Mouse (Mus musculus) megakaryocyte, embryonic 14.5 days (primary cell): ENCODE measurements around the gene Lrrc8c. TPM values are rescaled to one million over a fixed set of nuclear protein-coding genes. Genes with fewer than 3 reads are reported as not detected.

Experiments
- H3K27me3 ChIP-seq: replicated peaks from 2 replicates; pipeline ENCODE3; 2012; ENCODE audit warnings: inconsistent platforms
- H3K36me3 ChIP-seq: replicated peaks from 2 replicates; pipeline ENCODE3; 2012; ENCODE audit warnings: low read length, inconsistent platforms, mixed read lengths
- H3K4me1 ChIP-seq: 2 replicates; pipeline ENCODE4 v1.6.1; 2012; ENCODE audit warnings: inconsistent platforms
- H3K4me3 ChIP-seq: replicated peaks from 2 replicates; pipeline ENCODE3; 2012; ENCODE audit warnings: moderate library complexity, mild to moderate bottlenecking, inconsistent platforms
- H3K9me3 ChIP-seq: 2 replicates; pipeline ENCODE4 v1.6.1; 2012; ENCODE audit warnings: inconsistent platforms
- FLI1 ChIP-seq: IDR thresholded peaks from 2 replicates; pipeline ENCODE4 v1.6.1; 2012; ENCODE audit warnings: low read length, inconsistent platforms, mixed read lengths
- GATA1 ChIP-seq: IDR thresholded peaks from 3 replicates; pipeline ENCODE4 v1.6.1; 2012; ENCODE audit warnings: mixed read lengths, low read length, inconsistent platforms, borderline replicate concordance
- polyA plus RNA-seq: library from polyadenylated mRNA; stranded (reverse); fragments of >175 nt; gene quantifications from 2 replicates; pipeline ENCODE4 v1.2.3, GENCODE M21; 2012; ENCODE audit warnings: low replicate concordance; ENCODE audit not compliant: insufficient read depth

Lrrc8c gene
- polyA plus RNA-seq, 1 experiment = 30.7 TPM

- Histone ChIP-seq H3K4me1 (peaks cover 48% of the 10 kb centered on the region), H3K4me3 (no peak overlapping the region), H3K9me3 (no peaks in the 10 kb centered on the region), H3K36me3 (no peaks in the 10 kb centered on the region), H3K27me3 (peaks cover 4% of the 10 kb centered on the region)
- no peak for TF ChIP-seq FLI1
- TF ChIP-seq GATA1 = no peak
Measured at GRCm38 (mm10) chr5:105643276-105643675, 124.1 kb downstream of the Lrrc8c start.

- TF ChIP-seq FLI1 = no peak
- TF ChIP-seq GATA1 = no peak
- Histone ChIP-seq H3K4me1 (peaks cover 58% of the 10 kb centered on the region), H3K36me3 (no peaks in the 10 kb centered on the region), H3K9me3 (no peaks in the 10 kb centered on the region), H3K27me3 (peaks cover 4% of the 10 kb centered on the region), H3K4me3 (no peak overlapping the region)
Measured at GRCm38 (mm10) chr5:105644195-105644594, 125.0 kb downstream of the Lrrc8c start.

- Histone ChIP-seq H3K36me3 (no peaks in the 10 kb centered on the region), H3K9me3 (no peaks in the 10 kb centered on the region), H3K27me3 (peaks cover 4% of the 10 kb centered on the region), H3K4me1 (peaks cover 70% of the 10 kb centered on the region), H3K4me3 (no peak overlapping the region)
- TF ChIP-seq GATA1 (no peak), FLI1 (no peak)
Measured at GRCm38 (mm10) chr5:105647094-105647493, 127.9 kb downstream of the Lrrc8c start.

GRCm38 (mm10) chr5:105648648-105649287 lies 129.6 kb downstream of the Lrrc8c start:
- peaks cover 70% of the 10 kb centered on the region for H3K4me1 ChIP-seq
- no peak for TF ChIP-seq GATA1
- TF ChIP-seq FLI1 = no peak
- H3K4me3 ChIP-seq = peak overlapping the region; percentile 14
- peaks cover 4% of the 10 kb centered on the region for H3K27me3 ChIP-seq
- no peaks in the 10 kb centered on the region for H3K36me3 ChIP-seq
- no peaks in the 10 kb centered on the region for H3K9me3 ChIP-seq

- H3K27me3 ChIP-seq = peaks cover 4% of the 10 kb centered on the region
- no peak for TF ChIP-seq FLI1
- TF ChIP-seq GATA1 = no peak
- H3K9me3 ChIP-seq = no peaks in the 10 kb centered on the region
- H3K36me3 ChIP-seq = no peaks in the 10 kb centered on the region
- H3K4me1 ChIP-seq = peaks cover 75% of the 10 kb centered on the region
- H3K4me3 ChIP-seq = peak overlapping the region; percentile 46
Measured at GRCm38 (mm10) chr5:105649514-105650001, 130.4 kb downstream of the Lrrc8c start.

- Histone ChIP-seq H3K9me3 (no peaks in the 10 kb centered on the region), H3K27me3 (peaks cover 2% of the 10 kb centered on the region), H3K4me3 (peak overlapping the region; percentile 84), H3K36me3 (no peaks in the 10 kb centered on the region), H3K4me1 (peaks cover 69% of the 10 kb centered on the region)
- TF ChIP-seq FLI1 (no peak), GATA1 (no peak)
Measured at GRCm38 (mm10) chr5:105650728-105651479, 131.7 kb downstream of the Lrrc8c start.

GRCm38 (mm10) chr5:105651561-105651991 lies 132.4 kb downstream of the Lrrc8c start:
- H3K4me3 ChIP-seq = peak overlapping the region; percentile 84

GRCm38 (mm10) chr5:105654237-105655063 lies 135.3 kb downstream of the Lrrc8c start:
- H3K4me1 ChIP-seq = peaks cover 53% of the 10 kb centered on the region
- H3K4me3 ChIP-seq = peak overlapping the region; percentile 80
- H3K9me3 ChIP-seq = no peaks in the 10 kb centered on the region
- peaks cover 3% of the 10 kb centered on the region for H3K27me3 ChIP-seq
- H3K36me3 ChIP-seq = no peaks in the 10 kb centered on the region
- no peak for TF ChIP-seq FLI1
- no peak for TF ChIP-seq GATA1

More at GRCm38 (mm10) chr5:105651561-105651991, 132.4 kb downstream of the Lrrc8c start:
- Histone ChIP-seq H3K27me3 (peaks cover 2% of the 10 kb centered on the region), H3K4me1 (peaks cover 69% of the 10 kb centered on the region), H3K36me3 (no peaks in the 10 kb centered on the region), H3K9me3 (no peaks in the 10 kb centered on the region)
- TF ChIP-seq FLI1 (no peak), GATA1 (no peak)

GRCm38 (mm10) chr5:105655100-105655734 lies 136.0 kb downstream of the Lrrc8c start:
- TF ChIP-seq FLI1 (no peak), GATA1 (no peak)
- peaks cover 3% of the 10 kb centered on the region for H3K27me3 ChIP-seq
- no peak overlapping the region for H3K4me3 ChIP-seq
- no peaks in the 10 kb centered on the region for H3K9me3 ChIP-seq
- H3K36me3 ChIP-seq = no peaks in the 10 kb centered on the region
- H3K4me1 ChIP-seq = peaks cover 45% of the 10 kb centered on the region

- H3K4me3 ChIP-seq = no peak overlapping the region
- 0 out of 2 replicates have a peak, but pooled peaks cover 2% of the 10 kb centered on the region for H3K9me3 ChIP-seq
- TF ChIP-seq GATA1 = no peak
- no peak for TF ChIP-seq FLI1
- no peaks in the 10 kb centered on the region for H3K36me3 ChIP-seq
- H3K27me3 ChIP-seq = peaks cover 3% of the 10 kb centered on the region
- H3K4me1 ChIP-seq = peaks cover 11% of the 10 kb centered on the region
Measured at GRCm38 (mm10) chr5:105661894-105662293, 142.7 kb downstream of the Lrrc8c start.

Other genes with a start within 250 kb of the Lrrc8c start
- gene Gm43302, start 225.7 kb upstream of the Lrrc8c start, polyA plus RNA-seq = 0.36 TPM in 1 of 2 replicates, not detected in the other
- gene Gbp6, start 225.7 kb upstream of the Lrrc8c start, polyA plus RNA-seq = 0.53 TPM in 1 of 2 replicates, not detected in the other
- 1.3 and 1.4 TPM in 2 replicates for gene Lrrc8b, start 103.6 kb upstream of the Lrrc8c start, polyA plus RNA-seq
- gene Lrrc8d, start 180.6 kb downstream of the Lrrc8c start, polyA plus RNA-seq = 13.5 and 27.0 TPM in 2 replicates